Mouse (Mus musculus) spleen, adult 10 weeks (tissue): ENCODE measurements around the gene Gpr27. TPM values are rescaled to one million over a fixed set of nuclear protein-coding genes. Genes with fewer than 3 reads are reported as not detected.

Experiments used
- polyA plus RNA-seq: library from polyadenylated mRNA; stranded (reverse); fragments of 350-450 nt; fragmentation: Illumina TruSeq; extraction: RNeasy Lipid Tissue Mini Kit (QIAGEN cat#74804); gene quantifications from one replicate; pipeline ENCODE4 v1.2.3, GENCODE M21; 2015; ENCODE audit warnings: low replicate concordance; ENCODE audit not compliant: insufficient read depth

Gene Gpr27
- 0.75 TPM for polyA plus RNA-seq

DNA sequence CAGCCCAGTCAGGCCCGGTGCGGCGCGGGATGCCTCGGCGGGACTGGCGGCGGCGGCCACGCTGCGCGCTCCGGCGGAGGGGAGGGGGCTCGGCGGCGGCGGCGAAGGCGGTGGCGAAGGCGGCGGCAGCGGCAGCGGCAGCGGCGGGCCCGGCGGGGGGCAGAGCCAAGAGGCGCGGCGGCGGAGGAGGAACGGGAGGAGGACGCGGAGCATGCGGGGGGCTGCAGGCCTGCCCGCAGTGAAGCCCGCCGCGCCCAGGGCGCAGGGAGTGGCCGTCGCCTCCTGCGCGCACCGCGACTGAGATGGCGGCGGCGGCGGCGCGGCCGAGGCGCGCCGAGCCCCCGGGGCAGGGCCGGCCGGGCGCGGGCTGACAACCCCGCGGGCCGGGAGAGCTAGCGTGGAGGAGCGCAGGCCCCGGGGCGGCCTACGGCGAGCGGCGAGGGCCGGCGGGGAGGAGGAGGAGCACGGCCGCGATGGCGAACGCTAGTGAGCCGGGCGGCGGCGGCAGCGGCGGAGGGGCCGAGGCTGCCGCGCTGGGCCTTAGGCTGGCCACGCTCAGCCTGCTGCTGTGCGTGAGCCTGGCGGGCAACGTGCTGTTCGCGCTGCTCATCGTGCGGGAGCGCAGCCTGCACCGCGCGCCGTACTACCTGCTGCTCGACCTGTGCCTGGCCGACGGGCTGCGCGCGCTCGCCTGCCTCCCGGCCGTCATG, at the start of gene Gpr27:
Gene Gpr27, plus strand, starts transcription at position 474 of the 710 bp plus-strand sequence.

DNA sequence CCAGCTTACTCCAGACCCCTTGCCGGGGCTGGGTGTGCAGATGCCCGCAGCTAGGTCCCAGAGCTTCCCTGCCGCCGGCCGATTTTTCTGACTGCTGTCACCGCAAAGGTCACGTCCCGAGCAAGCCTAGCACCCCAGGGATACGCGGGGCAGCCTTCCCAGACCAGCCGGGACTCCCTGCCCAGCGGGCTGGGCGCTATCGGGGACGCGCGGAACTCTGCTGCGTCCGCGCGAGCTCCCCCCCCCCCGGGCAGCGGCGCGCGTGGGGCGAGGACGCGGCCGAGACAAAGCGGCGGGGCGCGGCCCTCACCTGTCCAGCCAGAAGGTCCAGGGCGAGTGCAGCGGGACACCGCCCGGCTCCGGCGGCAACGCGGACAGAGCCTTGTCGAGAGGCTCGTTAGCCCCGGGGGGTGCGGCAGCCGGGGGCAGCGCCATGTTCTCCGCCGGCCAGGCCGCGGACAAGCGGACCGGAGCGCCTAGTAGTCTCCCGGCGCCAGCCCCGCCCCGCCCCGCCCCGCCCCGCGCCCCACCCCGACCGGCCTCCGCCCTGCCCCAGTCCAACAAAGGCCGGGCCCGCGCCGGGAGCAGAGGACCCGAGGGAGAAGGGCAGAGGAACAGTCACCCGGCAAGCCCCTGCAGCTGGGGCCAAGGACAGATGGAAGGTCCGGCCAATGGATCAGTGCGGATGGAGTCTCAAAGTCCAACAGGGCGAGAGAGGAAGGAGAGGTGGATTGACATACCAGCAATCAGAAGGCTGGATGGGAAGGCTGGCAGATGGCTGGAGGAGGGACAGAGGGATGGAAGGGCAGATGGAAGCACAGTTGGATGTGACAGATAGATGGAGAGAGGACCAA, 25.9 kb upstream of the Gpr27 start, which contains the start of the genes Eif4e3 and Gm20696:
Gene Eif4e3, minus strand, starts transcription at position 454 of the 854 bp plus-strand sequence.
Gene Gm20696, minus strand, starts transcription at position 480 of the 854 bp plus-strand sequence.

DNA sequence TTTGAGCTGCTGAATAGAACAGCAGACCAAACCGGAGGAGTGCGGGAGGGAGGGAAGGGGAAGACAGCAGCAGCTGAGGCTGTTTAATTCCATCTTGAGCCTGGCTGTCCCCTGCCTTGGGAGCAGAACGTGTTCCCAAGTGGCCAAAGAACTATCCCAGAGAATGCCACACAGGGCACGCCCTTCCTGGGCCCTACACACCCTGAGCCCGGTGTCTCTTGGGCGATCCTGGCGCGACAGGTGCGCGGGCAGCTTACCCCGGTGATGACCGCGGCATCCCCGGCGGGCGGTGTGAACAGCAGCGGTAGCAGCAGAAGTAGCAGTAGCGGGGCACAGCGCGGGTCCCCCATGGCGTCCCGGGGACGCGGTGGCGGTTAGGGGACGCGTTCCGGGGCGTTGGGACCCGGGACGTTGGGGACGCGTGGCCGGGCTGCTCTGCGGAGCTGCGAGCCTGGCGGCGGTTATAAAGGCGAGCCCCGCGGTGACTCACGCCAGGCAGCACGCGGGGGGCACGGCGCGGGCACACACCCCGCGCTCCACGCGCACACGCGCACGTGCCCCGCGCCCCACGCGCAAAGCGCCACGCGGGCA, 33.6 kb downstream of the Gpr27 start, which contains the start of gene Prok2:
Gene Prok2, minus strand, starts transcription at position 422 of the 591 bp plus-strand sequence.

Other genes starting within 250 kb of the Gpr27 start
- gene Foxp1, start 170.0 kb upstream of the Gpr27 start, polyA plus RNA-seq, result 120 TPM
- 26.5 TPM for gene Eif4e3, start 25.9 kb upstream of the Gpr27 start, polyA plus RNA-seq
- 0.62 TPM for gene Gm20696, start 25.9 kb upstream of the Gpr27 start, polyA plus RNA-seq
- not detected for gene Prok2, start 33.7 kb downstream of the Gpr27 start, polyA plus RNA-seq